Mouse (Mus musculus) thymus, postnatal 10 days (tissue): ENCODE measurements at regions not wholly inside any gene's neighbourhood (a gene's known extent, or its start where the extent isn't known, plus 50 kb on each side); places are given as distances from the start of the nearest gene placed in this dataset.

ENCODE experiments used
- DNase-seq, 2 experiments: peaks; one replicate each; pipeline ENCODE4 v3.0.0; 2021; ENCODE audit warnings: low spot score in 2 of 2

DNA sequence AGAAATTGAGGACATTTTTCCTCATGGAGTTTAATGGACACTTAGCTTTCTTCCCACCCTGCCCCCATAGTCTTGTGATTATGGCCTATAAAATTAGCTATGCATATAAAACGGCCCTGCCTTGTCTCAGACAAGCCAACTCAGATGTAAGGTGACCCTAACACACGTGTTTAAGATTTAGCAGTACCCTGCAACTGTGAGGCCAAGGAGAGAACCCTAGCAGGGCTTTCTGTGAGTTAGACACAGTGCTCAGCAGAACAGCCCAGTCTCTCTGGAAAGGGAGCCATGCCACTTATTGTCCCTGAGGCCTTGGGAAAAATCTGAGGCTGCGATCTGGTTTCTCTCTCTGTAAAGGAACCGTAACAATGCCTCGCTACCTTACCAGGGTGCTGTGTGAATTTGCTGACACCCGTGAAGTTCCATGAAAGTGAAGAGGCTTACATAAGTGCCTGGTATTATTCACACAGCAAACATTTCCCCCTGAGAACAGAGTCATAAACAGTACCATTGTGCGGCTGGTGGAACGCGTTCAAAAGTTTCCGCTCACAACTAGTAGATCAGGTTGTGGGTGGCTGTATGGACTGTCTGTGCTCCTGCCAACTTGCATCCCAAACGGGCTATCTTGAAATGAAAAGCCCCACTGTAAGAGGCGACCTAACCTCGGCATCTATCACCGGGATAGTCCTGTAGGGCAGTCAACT, 162.3 kb upstream of the Ankrd55 start:
- no peak for DNase-seq

GRCm38 (mm10) chr13:112130220-112130619, 158.0 kb upstream of the Ankrd55 start:
- no peak for DNase-seq

GRCm38 (mm10) chr13:112130774-112131173, 157.5 kb upstream of the Ankrd55 start:
- no peak for DNase-seq

DNA sequence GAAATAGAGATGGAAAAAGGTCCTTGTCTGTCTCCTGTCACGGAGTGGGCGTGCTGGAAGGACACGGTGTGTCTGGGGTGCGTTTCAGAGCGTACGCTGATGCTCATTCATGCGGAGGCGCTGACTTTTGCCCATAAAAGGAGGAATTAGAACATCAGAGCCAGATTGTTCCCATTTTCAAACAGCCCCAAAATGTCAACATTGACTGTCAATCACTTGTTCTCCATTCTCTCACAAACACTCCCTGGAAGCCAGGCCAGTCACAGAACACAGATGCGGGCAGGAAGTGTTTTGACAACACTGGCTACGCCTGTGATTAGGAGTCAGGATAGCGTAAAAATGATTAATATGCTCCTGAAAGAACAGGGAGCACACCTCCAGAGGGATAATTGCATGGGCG, 157.1 kb upstream of the Ankrd55 start:
- DNase-seq: no peak

GRCm38 (mm10) chr13:112133736-112134135, 154.5 kb upstream of the Ankrd55 start:
- DNase-seq: no peak

DNA sequence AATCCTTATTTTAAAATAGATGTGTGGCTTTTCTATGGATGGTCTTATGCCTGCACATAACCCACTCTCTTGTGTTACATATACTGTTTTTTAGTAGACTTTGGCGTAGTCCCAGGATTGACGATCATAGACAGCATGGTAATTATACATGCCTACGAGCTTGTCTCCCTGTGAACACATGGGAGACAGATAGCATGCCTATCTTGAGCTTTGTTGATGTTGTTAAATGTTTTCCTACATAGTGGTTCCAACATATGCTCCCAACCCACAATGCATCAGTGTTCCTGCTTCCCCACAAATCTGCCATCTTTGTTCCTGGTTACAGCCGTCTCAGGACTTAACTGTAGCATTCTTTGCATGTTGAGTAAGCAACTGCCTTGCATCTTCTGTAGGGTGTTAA, 153.6 kb upstream of the Ankrd55 start:
- no peak for DNase-seq

GRCm38 (mm10) chr13:112135777-112136176, 152.5 kb upstream of the Ankrd55 start:
- no peak for DNase-seq

- no peak for DNase-seq
Observed at GRCm38 (mm10) chr13:112136850-112137249, 151.4 kb upstream of the Ankrd55 start.

DNA sequence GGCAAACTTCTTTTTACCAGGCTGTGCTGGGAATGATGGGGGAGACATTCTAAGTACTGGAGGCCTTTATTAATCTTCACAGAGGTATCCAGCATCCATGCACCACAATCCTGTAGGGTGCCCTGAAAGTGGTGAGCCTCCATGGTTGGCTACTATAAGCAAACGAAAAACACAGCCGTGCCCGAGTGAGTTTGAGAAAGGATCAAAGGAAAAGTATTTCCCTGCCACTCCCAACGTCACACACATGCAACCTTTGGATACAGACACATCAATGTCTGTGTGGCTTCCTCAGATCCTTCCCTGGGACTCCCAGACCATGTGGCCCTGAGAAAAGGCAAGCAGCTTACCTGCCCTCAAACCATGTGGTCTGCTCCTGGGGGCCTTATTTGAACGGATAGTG, 147.4 kb upstream of the Ankrd55 start:
- DNase-seq: no peak

DNA sequence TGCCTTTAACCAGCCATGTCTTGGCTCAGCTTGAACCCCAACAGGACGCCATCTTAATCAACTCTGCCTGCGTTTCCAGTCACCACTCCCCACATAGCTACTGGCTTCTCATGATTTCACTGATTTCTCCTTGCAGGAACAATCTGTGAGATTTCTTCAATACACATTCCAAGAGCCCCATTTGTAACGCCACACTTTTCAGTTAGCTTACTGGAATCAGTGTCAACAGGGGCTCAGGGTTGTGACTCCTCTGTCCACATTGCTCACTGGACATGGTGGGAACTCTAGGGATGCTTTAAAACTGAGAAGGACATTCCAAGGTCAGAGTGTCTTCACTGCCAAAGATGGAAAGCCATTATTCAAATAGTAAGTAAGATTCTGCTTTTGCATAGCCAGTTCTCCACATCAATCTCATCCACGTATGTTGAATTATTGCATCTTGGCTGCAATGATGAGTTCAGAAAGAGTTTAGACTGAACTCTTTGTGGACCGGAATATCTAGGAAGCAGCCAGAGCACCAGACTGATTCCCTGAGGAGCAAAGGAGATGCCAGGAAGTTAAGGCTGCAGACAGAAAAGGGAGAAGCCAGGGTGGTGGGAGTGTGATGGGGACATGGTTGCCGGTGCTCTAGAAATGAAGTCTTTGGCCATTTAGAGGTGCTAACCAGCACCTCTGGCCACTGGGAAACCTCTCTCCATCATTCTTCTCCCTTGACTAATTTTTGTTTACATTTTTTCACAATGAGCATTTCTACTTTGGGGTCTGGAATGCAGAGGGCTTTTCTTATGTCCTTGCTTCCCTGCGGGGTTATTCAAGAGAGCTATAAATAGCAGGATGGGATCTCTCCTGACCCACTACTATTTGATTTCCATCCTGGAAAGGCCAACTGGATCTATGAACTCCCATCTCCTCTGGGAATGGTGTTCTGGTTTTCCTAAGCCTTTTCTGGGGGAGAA, 143.6 kb upstream of the Ankrd55 start:
- no peak for DNase-seq

DNA sequence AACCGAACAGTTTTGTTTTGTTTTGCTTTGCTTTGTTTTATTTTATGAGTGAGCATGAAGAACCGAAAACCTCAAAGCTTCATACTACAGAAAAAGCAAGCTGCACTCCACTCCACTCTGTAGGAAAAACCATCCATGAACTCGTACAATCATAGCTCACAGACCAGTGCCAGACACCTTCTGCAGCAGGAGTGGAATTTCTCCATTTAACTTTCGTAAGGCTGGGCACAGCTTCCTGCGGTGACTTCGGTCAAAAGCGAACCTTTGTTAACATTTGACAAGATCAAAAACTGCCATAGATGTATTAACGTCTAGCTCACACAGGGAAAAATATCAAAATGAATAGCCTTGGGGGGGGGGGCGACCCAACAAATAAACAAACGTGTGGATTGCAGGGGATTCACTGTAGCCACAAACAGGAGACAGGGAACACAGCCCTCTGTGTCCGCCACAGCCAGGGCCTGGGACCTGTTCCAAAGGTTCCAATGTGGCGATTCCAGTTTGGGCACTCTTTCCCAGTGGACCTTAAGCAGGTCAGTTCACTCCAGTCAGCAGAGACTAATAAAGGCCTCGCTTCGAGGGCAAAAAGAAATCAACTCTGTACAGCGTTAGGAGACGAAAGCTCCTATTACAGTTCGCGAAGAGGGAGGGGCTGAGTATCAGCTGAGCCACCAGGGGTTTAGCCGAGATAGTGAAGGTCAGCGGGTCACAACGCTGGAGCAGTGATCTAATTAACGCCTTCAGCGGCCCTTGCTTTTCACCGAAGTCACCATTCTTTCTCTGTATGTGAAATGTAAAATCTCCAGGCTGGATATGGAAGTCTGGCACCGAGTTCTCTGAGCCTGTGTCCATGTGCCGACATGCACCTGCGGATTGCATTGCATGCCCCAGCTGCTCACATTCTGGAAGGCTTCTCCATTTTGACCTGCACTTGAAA, 135.4 kb upstream of the Ankrd55 start:
- no peak for DNase-seq

- no peak for DNase-seq
Observed at GRCm38 (mm10) chr13:112153681-112154127, 134.5 kb upstream of the Ankrd55 start.

DNA sequence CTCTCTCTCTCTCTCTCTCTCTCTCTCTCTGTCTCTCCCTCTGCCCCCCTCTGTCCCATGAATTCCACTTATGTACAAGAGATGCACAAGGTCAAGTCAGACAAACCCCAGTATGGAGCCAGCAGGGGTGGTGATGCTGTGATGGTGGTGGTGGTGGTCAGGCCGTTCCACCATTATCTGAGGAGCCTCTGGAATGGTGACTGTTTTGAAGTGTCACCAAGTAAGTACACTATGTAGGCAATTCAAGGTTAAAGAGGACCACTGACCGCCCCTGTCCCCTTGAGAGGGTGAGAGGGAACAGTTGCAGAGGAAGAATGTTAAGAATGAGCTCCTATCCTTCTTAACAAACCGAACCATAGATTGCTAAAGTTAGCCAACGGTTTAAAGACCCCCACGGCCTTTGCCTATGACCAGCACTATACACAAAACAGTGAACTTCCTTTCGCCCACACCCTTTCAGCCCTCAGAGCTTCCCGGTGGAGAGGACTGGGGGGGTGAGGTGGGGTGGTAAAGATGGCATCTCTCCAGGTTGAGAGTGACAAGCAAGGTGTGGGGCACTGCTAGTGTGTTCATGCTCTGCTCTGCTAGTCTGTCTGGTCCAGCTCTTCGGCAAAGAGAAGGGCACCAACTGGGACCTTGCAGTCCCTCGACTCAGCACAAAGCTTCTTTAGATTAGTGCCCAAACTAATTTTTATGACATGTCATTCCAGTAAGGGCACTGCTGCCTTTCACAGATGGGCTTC, 128.7 kb upstream of the Ankrd55 start:
- no peak for DNase-seq

- DNase-seq: no peak
Observed at GRCm38 (mm10) chr13:112160173-112160641, 128.0 kb upstream of the Ankrd55 start.

GRCm38 (mm10) chr13:112160726-112161125, 127.5 kb upstream of the Ankrd55 start:
- no peak for DNase-seq

DNA sequence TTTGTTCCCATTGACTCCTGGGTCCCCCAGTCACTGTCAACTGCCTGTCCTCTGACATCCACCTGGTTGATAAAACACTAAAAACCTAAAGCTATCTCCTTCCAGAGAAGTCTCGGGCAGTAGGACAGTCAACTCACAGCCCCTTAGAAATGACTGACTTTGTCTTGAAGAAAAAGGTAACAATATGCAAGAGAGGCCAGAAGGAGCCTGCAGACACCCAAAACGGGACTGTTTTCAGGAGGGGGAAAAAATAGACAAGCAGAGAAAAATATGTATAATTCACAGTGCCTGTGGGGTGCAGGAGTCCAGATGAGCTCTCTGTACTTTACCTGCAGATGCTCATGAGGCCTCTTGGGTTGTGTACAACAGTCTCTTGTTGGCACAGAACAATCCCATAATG, 126.4 kb upstream of the Ankrd55 start:
- no peak for DNase-seq

GRCm38 (mm10) chr13:112165921-112166320, 122.3 kb upstream of the Ankrd55 start:
- DNase-seq: no peak

DNA sequence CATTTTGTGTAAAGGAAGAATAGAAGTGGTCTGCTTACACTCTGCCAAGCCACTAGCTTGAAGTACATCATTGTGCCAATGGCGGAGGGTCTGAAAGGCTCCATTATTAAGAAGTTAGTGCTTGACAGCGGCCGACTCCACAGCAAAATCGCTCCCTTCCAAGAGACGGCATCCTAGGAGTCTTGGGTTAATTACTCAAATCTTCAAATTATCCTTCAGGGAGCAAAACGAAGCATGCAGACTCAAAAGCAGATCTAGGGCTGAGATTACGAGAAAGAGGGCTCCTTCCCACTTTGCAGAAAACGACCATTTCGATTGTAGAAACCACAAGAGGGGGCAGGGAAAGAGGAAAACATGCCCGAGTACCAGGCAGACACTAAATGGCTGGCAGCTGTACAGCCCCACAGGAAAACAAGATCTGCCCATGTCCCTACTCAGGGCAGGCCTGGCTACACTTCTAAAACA, 121.9 kb upstream of the Ankrd55 start:
- DNase-seq: no peak

DNA sequence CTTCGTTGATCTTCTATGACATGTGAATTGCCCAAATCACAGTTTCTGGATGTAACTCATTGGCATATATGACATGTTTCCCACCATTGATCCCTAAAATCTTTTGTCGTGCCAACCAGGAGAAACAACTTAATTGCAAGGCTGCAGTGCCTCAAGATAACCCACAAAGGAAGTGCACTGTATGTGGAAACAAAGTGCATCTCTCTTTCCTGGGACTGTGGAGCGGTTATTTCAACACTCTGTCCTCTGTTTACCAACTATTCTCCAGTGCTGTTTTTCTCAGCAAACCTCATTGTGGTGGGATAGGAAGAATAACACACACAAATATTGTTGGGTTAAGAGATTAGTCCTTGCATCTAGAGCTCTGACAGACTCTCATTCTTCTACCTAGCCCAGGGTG, 119.8 kb upstream of the Ankrd55 start:
- no peak for DNase-seq

GRCm38 (mm10) chr13:112170872-112171271, 117.4 kb upstream of the Ankrd55 start:
- DNase-seq: no peak
